Mouse (Mus musculus) small intestine, adult 10 weeks (tissue): ENCODE measurements around the gene Lrrc45. TPM values are rescaled to one million over a fixed set of nuclear protein-coding genes. Genes with fewer than 3 reads are reported as not detected.

Experiments
- polyA plus RNA-seq: library from polyadenylated mRNA; stranded (reverse); fragments of 350-450 nt; fragmentation: Illumina TruSeq; extraction: RNeasy Lipid Tissue Mini Kit (QIAGEN cat#74804); gene quantifications from one replicate; pipeline ENCODE4 v1.2.3, GENCODE M21; 2014; ENCODE audit warnings: low replicate concordance

The Lrrc45 gene
- 0.33 TPM for polyA plus RNA-seq

GRCm38 (mm10) chr11:120713580-120714518 is at the start of gene Lrrc45, which contains the start of gene Cenpx:
Gene Lrrc45 (plus strand): TSS chr11:120713925.
Gene Cenpx (minus strand): TSS chr11:120713738.

GRCm38 (mm10) chr11:120672687-120673593 is 40.8 kb upstream of the Lrrc45 start, which contains the start of gene Aspscr1:
Gene Aspscr1 (plus strand): TSS chr11:120672973.

DNA sequence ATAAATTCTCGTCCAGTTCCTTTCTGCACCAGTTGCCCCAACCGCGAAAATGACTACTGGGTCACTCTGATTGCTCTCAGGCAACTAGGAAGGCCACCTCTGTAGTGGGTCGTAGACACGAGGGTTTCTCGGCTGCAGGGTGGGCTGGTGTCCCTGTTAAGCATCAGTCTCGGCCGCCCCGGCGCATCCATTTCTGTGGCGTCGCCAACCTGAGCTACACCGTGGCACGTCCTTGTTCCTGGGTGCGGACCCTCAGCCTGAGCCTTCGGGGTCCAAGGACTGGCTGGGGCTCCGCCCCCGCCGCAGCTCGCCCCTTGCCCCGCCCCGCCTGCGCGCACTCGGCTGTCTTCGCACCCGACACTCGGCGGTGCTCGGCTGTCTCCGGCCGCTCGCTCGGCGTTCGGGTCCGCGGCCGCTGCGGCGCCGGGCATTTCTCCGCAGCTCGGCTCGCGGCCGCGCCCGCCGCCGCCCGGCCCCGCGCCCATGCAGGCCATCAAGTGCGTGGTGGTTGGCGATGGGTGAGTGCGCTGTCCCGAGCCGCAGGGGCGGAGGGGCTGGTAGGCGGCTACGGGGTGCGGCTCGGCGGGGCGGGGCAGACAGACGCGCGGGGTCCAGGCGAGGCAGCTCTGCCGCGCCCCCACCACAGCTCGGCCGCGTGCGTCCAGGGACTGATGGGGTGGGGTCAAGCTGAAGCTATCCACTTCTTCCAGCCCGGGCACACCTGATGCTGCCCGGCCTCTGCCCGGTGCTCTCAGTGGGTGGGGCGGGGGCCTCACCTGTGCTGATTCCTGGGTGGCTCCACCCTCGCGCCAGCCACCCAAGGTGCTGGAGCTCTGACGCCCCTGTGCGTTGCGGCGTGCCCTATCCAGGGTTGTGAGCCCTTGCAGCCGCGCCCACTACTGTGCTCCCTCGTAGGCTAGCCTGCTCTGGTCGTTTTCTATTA is 7.7 kb downstream of the Lrrc45 start, which contains the start of gene Rac3:
Gene Rac3 (plus strand): TSS at position 347 of the 943 bp plus-strand sequence.

DNA sequence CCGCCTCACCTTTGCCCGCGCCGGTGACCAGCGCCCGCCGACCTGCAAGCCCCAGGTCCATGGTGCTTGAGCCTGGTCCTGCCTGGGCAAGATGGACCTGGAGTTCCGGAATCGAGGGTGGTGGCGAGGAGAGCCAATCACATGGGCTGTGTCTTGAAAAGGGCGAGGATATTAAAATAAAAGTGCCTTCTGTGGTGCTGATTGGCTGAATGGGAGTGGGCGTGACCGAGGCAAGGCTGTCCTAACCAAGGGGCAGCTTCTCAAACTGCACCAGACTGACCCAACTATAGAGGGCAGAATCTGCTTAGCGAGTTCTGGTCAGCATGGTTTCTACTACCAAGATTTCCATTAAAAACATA is 13.4 kb downstream of the Lrrc45 start, which contains the start of gene Dcxr:
Gene Dcxr (minus strand): TSS at position 113 of the 359 bp plus-strand sequence.

GRCm38 (mm10) chr11:120731858-120732680 is 18.3 kb downstream of the Lrrc45 start, which contains the start of gene Cbr2:
Gene Cbr2 (minus strand): TSS chr11:120732114.

DNA sequence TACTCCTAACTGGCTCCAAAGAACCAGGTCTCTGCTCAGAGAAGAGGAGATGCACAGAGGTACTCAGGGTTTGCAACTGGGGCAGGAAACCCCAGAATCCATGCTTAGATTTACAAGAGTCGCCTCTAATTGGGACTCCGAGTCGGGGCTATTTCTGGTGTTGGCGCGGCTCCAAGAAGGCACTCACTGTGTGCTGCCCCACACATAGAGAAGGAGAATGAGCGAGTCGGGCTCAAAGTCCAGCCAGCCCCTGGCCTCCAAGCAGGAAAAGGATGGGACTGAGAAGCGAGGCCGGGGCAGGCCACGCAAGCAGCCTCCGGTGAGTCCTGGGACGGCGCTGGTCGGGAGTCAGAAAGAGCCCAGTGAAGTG is 48.9 kb downstream of the Lrrc45 start, which contains the start of gene Hmga1b:
Gene Hmga1b (plus strand): TSS at position 123 of the 370 bp plus-strand sequence.

Other genes with a start within 250 kb of the Lrrc45 start
- 5.3 TPM for gene Arl16, start 246.3 kb upstream of the Lrrc45 start, polyA plus RNA-seq
- gene Mrpl12, start 229.3 kb upstream of the Lrrc45 start, polyA plus RNA-seq = 1.6 TPM
- gene Slc25a10, start 222.1 kb upstream of the Lrrc45 start, polyA plus RNA-seq = 1.6 TPM
- not detected for gene Gcgr, start 183.2 kb upstream of the Lrrc45 start, polyA plus RNA-seq
- not detected for gene Mcrip1, start 164.2 kb upstream of the Lrrc45 start, polyA plus RNA-seq
- not detected for gene Ppp1r27, start 162.8 kb upstream of the Lrrc45 start, polyA plus RNA-seq
- 728 TPM for gene P4hb, start 140.7 kb upstream of the Lrrc45 start, polyA plus RNA-seq
- gene Arhgdia, start 132.3 kb upstream of the Lrrc45 start, polyA plus RNA-seq = 24.2 TPM
- gene Alyref, start 115.6 kb upstream of the Lrrc45 start, polyA plus RNA-seq = 18.5 TPM
- 8.2 TPM for gene Anapc11, start 115.5 kb upstream of the Lrrc45 start, polyA plus RNA-seq
- gene Npb, start 105.4 kb upstream of the Lrrc45 start, polyA plus RNA-seq = not detected
- 28.6 TPM for gene Pcyt2, start 96.0 kb upstream of the Lrrc45 start, polyA plus RNA-seq
- 9.2 TPM for gene Sirt7, start 88.7 kb upstream of the Lrrc45 start, polyA plus RNA-seq
- gene Mafg, start 80.3 kb upstream of the Lrrc45 start, polyA plus RNA-seq = 10.0 TPM
- 1.4 TPM for gene Pycr1, start 70.2 kb upstream of the Lrrc45 start, polyA plus RNA-seq
- not detected for gene Myadml2, start 65.8 kb upstream of the Lrrc45 start, polyA plus RNA-seq
- gene Notum, start 52.8 kb upstream of the Lrrc45 start, polyA plus RNA-seq = not detected
- 3.6 TPM for gene Aspscr1, start 41.0 kb upstream of the Lrrc45 start, polyA plus RNA-seq
- not detected for gene Cenpx, start 187 bp upstream of the Lrrc45 start, polyA plus RNA-seq
- gene Rac3, start 7.5 kb downstream of the Lrrc45 start, polyA plus RNA-seq = not detected
- not detected for gene Dcxr, start 13.4 kb downstream of the Lrrc45 start, polyA plus RNA-seq
- not detected for gene Cbr2, start 18.2 kb downstream of the Lrrc45 start, polyA plus RNA-seq
- not detected for gene Hmga1b, start 48.9 kb downstream of the Lrrc45 start, polyA plus RNA-seq
- not detected for gene Rfng, start 70.3 kb downstream of the Lrrc45 start, polyA plus RNA-seq
- 4.1 TPM for gene Gps1, start 70.3 kb downstream of the Lrrc45 start, polyA plus RNA-seq
- gene Dus1l, start 82.5 kb downstream of the Lrrc45 start, polyA plus RNA-seq = 2.2 TPM
- 1.3 TPM for gene Fasn, start 110.6 kb downstream of the Lrrc45 start, polyA plus RNA-seq
- gene Ccdc57, start 218.9 kb downstream of the Lrrc45 start, polyA plus RNA-seq = not detected
- gene Slc16a3, start 234.6 kb downstream of the Lrrc45 start, polyA plus RNA-seq = 0.71 TPM